17 mouse cellular contexts compared by ENCODE assay signal in the genomic region with DNA sequence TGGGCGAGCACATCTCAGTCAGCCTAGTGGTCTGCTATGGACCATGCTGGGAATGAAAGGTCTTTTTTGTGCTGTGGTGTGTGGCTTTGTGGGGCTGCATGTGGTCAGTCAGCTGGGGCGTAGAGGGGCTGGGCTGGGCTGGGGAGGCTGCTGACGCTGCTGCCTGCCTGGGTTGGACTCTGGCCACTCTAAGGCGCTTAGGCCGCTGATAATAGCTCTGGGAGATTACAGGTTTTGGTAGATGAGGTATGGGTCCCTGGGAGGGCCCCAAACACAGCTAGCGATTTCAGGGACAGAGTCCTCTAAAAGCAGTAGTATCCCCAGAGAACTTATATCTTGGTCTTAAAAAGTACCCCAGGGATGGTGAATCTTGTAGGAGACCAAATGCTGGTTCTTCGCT. TPM values are rescaled to one million over a fixed set of nuclear protein-coding genes. Genes with fewer than 3 reads are reported as not detected.
DNase-seq lines count a peak whose midpoint lies in the region; ATAC-seq and TF ChIP-seq lines count a peak whose summit lies in the region.
"Had no signal": no experiment of that assay in that cellular context is flagged by ENCODE, and none has a peak within 500 bp of the region (broad histone marks: within the 10 kb centered on the region; RNA-seq: fewer than 3 reads in every experiment).

No protein-coding gene starts in this region.

- H3K4me3 ChIP-seq in midbrain, embryonic 11.5 days (ENCODE audit: low read depth, low read length), result no peak overlapping the region
- no peak overlapping the region for H3K4me3 ChIP-seq in midbrain, embryonic 14.5 days (replicated peaks; ENCODE audit: low read depth, low read length)
- H3K4me3 ChIP-seq in small intestine, adult 2 months (ENCODE audit: low read depth, low read length), result no peak overlapping the region
- H3K4me3 ChIP-seq: gastrocnemius, adult 2 months; heart, embryonic 12.5 days; hindbrain, embryonic 12.5 days had no signal

- no peak for ATAC-seq in midbrain, embryonic 11.5 days (ENCODE audit: low FRiP score)
- no peak for ATAC-seq in midbrain, embryonic 14.5 days (ENCODE audit: low FRiP score, low TSS enrichment)
- ATAC-seq: forebrain, postnatal 0 days; hindbrain, postnatal 0 days had no signal

- H3K4me2 ChIP-seq in midbrain, embryonic 11.5 days, result no peak overlapping the region
- no peak overlapping the region for H3K4me2 ChIP-seq in midbrain, embryonic 14.5 days (ENCODE audit: low read length)
- H3K4me2 ChIP-seq: heart, embryonic 12.5 days; hindbrain, embryonic 12.5 days had no signal

- peaks cover 48% of the 10 kb centered on the region for H3K4me1 ChIP-seq in midbrain, embryonic 11.5 days (ENCODE audit: control insufficient read depth, insufficient read depth, low read length)
- H3K4me1 ChIP-seq in midbrain, embryonic 14.5 days (ENCODE audit: control insufficient read depth, insufficient read depth, low read length), result peaks cover 51% of the 10 kb centered on the region
- H3K4me1 ChIP-seq in small intestine, adult 2 months (ENCODE audit: control insufficient read depth, insufficient read depth, insufficient read length, low read length), result peaks cover 30% of the 10 kb centered on the region

- DNase-seq in midbrain, embryonic 11.5 days (ENCODE audit: low spot score, missing footprints), result peak; percentile 67
- DNase-seq in midbrain, embryonic 14.5 days, result no peak
- DNase-seq in retina, adult 2 months (ENCODE audit: low read depth, low spot score), result peak; percentile 68
- DNase-seq in retina, embryonic 14.5 days (ENCODE audit: low spot score), result no peak
- no peak for DNase-seq in left cerebral cortex, postnatal 10 days (ENCODE audit: extremely low spot score in 1 of 2, low spot score in 2 of 2)
- DNase-seq: adrenal gland, adult 2 months; adrenal gland, postnatal 25 days; cerebellum, adult 2 months; cerebellum, postnatal 10 days; forebrain, postnatal 0 days; gastrocnemius, adult 2 months; gastrocnemius, postnatal 25 days had no signal

- no peak for TF ChIP-seq POLR2A in small intestine, adult 2 months (IDR thresholded peaks at IDR 0.05; ENCODE audit: low read depth, low read length)

- H3K9ac ChIP-seq in midbrain, embryonic 11.5 days (ENCODE audit: low read length), result no peak overlapping the region
- no peak overlapping the region for H3K9ac ChIP-seq in midbrain, embryonic 14.5 days (replicated peaks; ENCODE audit: low read length)
- H3K9ac ChIP-seq: heart, embryonic 12.5 days; hindbrain, embryonic 12.5 days had no signal

- no peak overlapping the region for H3K27ac ChIP-seq in midbrain, embryonic 11.5 days (ENCODE audit: low read depth, low read length)
- no peak overlapping the region for H3K27ac ChIP-seq in midbrain, embryonic 14.5 days (replicated peaks; ENCODE audit: low read depth, low read length)
- peak overlapping the region; percentile 77 for H3K27ac ChIP-seq in small intestine, adult 2 months (ENCODE audit: insufficient read depth, low read depth, low read length)
- H3K27ac ChIP-seq: gastrocnemius, adult 2 months; hindbrain, embryonic 12.5 days; hindbrain, postnatal 0 days had no signal

- 75% methylated on average over 7 of the region's 7 CpGs for WGBS in midbrain, embryonic 11.5 days
- 84% methylated on average over 7 of the region's 7 CpGs for WGBS in midbrain, embryonic 14.5 days
- 59% methylated on average over 7 of the region's 7 CpGs for WGBS in small intestine, adult 2 months

- H3K27me3 ChIP-seq in midbrain, embryonic 11.5 days (ENCODE audit: control insufficient read depth, insufficient read depth, low read length), result no peaks in the 10 kb centered on the region
- H3K27me3 ChIP-seq in midbrain, embryonic 14.5 days (ENCODE audit: control insufficient read depth, insufficient read depth, low read length), result no peaks in the 10 kb centered on the region
- H3K27me3 ChIP-seq in small intestine, adult 2 months (ENCODE audit: control insufficient read depth, insufficient read depth, low read length), result no peaks in the 10 kb centered on the region
- H3K27me3 ChIP-seq: hindbrain, embryonic 12.5 days had no signal

- H3K9me3 ChIP-seq in midbrain, embryonic 11.5 days (ENCODE audit: control insufficient read depth, low read length), result no peaks in the 10 kb centered on the region
- H3K9me3 ChIP-seq in midbrain, embryonic 14.5 days (ENCODE audit: control insufficient read depth, low read length), result no peaks in the 10 kb centered on the region
- H3K9me3 ChIP-seq: heart, embryonic 12.5 days; hindbrain, embryonic 12.5 days had no signal

- intact Hi-C loops in left cerebral cortex, postnatal 10 days (cut with DNase I), result no loop called here

- TF ChIP-seq CTCF in small intestine, adult 2 months (IDR thresholded peaks at IDR 0.05; ENCODE audit: extremely low read depth, insufficient read length, insufficient replicate concordance, low read depth, low read length), result no peak

- peaks cover 19% of the 10 kb centered on the region for H3K36me3 ChIP-seq in midbrain, embryonic 11.5 days (ENCODE audit: control insufficient read depth, insufficient read depth, low read length)
- H3K36me3 ChIP-seq in midbrain, embryonic 14.5 days (ENCODE audit: control insufficient read depth, insufficient read depth, low read length), result peaks cover 43% of the 10 kb centered on the region
- peaks cover 43% of the 10 kb centered on the region for H3K36me3 ChIP-seq in small intestine, adult 2 months (ENCODE audit: control insufficient read depth, insufficient read depth, low read length)
- H3K36me3 ChIP-seq: heart, embryonic 12.5 days had no signal

RNA-seq across cellular contexts. Expression of a gene that starts 7.2 kb away (rescaled TPM):
- polyA plus RNA-seq in midbrain, embryonic 11.5 days (2014; fragmentation: Nextera tagmentation; extraction: Ambion mirVana), result 48.8 and 49.7 TPM in 2 replicates
- polyA plus RNA-seq in midbrain, embryonic 14.5 days (2014; fragmentation: Nextera tagmentation; extraction: Ambion mirVana), result 49.6 and 52.6 TPM in 2 replicates
- 145 and 516 TPM in 2 replicates for polyA plus RNA-seq in small intestine, adult 2 months (2012; rRNA removed)
- 10 to 100 TPM; 19.2 to 27.4 TPM for total RNA-seq in left cerebral cortex, postnatal 10 days (2021)
- total RNA-seq: granulocyte monocyte progenitor cell, adult 5-6 weeks had no signal

RNA-seq across cellular contexts. Expression of a gene that starts 11.0 kb away (rescaled TPM):
- polyA plus RNA-seq in midbrain, embryonic 11.5 days (2014; fragmentation: Nextera tagmentation; extraction: Ambion mirVana), result 36.3 and 39.1 TPM in 2 replicates
- polyA plus RNA-seq in midbrain, embryonic 14.5 days (2014; fragmentation: Nextera tagmentation; extraction: Ambion mirVana), result 25.7 and 43.5 TPM in 2 replicates
- 149 and 284 TPM in 2 replicates for polyA plus RNA-seq in small intestine, adult 2 months (2012; rRNA removed)
- 10 to 100 TPM; 17.0 to 18.6 TPM for total RNA-seq in left cerebral cortex, postnatal 10 days (2021)

RNA-seq across cellular contexts. Expression of a gene that starts 13.7 kb away (rescaled TPM):
- polyA plus RNA-seq in midbrain, embryonic 11.5 days (2014; fragmentation: Nextera tagmentation; extraction: Ambion mirVana), result 0.12 and 0.23 TPM in 2 replicates
- polyA plus RNA-seq in midbrain, embryonic 14.5 days (2014; fragmentation: Nextera tagmentation; extraction: Ambion mirVana), result 0.32 TPM in 1 of 2 replicates, not detected in the other
- polyA plus RNA-seq in small intestine, adult 2 months (2012; rRNA removed), result 2.1 TPM in 2 replicates
- total RNA-seq in left cerebral cortex, postnatal 10 days (2021), result under 1 TPM; 0.43 to 0.81 TPM
- total RNA-seq: granulocyte monocyte progenitor cell, adult 5-6 weeks; hindbrain, postnatal 0 days had no signal

RNA-seq across cellular contexts. Expression of a gene that starts 31.8 kb away (rescaled TPM):
- polyA plus RNA-seq in midbrain, embryonic 11.5 days (2014; fragmentation: Nextera tagmentation; extraction: Ambion mirVana), result 1.0 and 1.1 TPM in 2 replicates
- polyA plus RNA-seq in midbrain, embryonic 14.5 days (2014; fragmentation: Nextera tagmentation; extraction: Ambion mirVana), result 1.9 and 2.2 TPM in 2 replicates
- 0.29 and 1.3 TPM in 2 replicates for polyA plus RNA-seq in small intestine, adult 2 months (2012; rRNA removed)
- total RNA-seq in left cerebral cortex, postnatal 10 days (2021), result 1 to 10 TPM; 3.1 to 4.3 TPM
- total RNA-seq: gastrocnemius, adult 2 months; gastrocnemius, postnatal 25 days had no signal

Comparison
In these comparisons a context has a peak if more than half of its experiments do, and no peak if none do; other contexts are left out.
1. DNase-seq: peak in midbrain, embryonic 11.5 days (single experiment) and retina, adult 2 months (single experiment); none in midbrain, embryonic 14.5 days (single experiment), retina, embryonic 14.5 days (single experiment) and left cerebral cortex, postnatal 10 days (0 of 2).